Mouse (Mus musculus): ENCODE measurements at regions not wholly inside any gene's neighbourhood (a gene's known extent, or its start where the extent isn't known, plus 50 kb on each side); places are given as distances from the start of the nearest gene placed in this dataset.

- DNase-seq = no peak
Measured at GRCm38 (mm10) chr1:169142216-169142615, 389.0 kb downstream of the Nuf2 start.

GRCm38 (mm10) chr1:169140056-169140455, 391.2 kb downstream of the Nuf2 start:
- DNase-seq = no peak

- DNase-seq = no peak
Measured at GRCm38 (mm10) chr1:169139507-169139906, 391.8 kb downstream of the Nuf2 start.

GRCm38 (mm10) chr1:169139184-169139486, 392.1 kb downstream of the Nuf2 start:
- DNase-seq = no peak

GRCm38 (mm10) chr1:169138404-169139183, 392.7 kb downstream of the Nuf2 start:
- no peak for DNase-seq

GRCm38 (mm10) chr1:169135542-169135941, 395.7 kb downstream of the Nuf2 start:
- DNase-seq = no peak

- no peak for DNase-seq
Measured at GRCm38 (mm10) chr1:169103669-169104068, 427.6 kb downstream of the Nuf2 start.

- DNase-seq = no peak
Measured at GRCm38 (mm10) chr1:169103113-169103512, 428.2 kb downstream of the Nuf2 start.

GRCm38 (mm10) chr1:169099221-169099620, 432.0 kb downstream of the Nuf2 start:
- no peak for DNase-seq

GRCm38 (mm10) chr1:169096737-169097136, 434.5 kb downstream of the Nuf2 start:
- DNase-seq = no peak

- peak; percentile 17 for DNase-seq
Measured at GRCm38 (mm10) chr1:169093602-169094354, 437.5 kb downstream of the Nuf2 start.

GRCm38 (mm10) chr1:169086032-169086431, 445.2 kb downstream of the Nuf2 start:
- no peak for DNase-seq

GRCm38 (mm10) chr1:169080686-169081085, 450.6 kb downstream of the Nuf2 start:
- DNase-seq = no peak

- DNase-seq = no peak
Measured at GRCm38 (mm10) chr1:169077228-169077627, 454.0 kb downstream of the Nuf2 start.

GRCm38 (mm10) chr1:169076006-169076405, 455.3 kb downstream of the Nuf2 start:
- DNase-seq = no peak

GRCm38 (mm10) chr1:169071366-169071765, 459.9 kb downstream of the Nuf2 start:
- no peak for DNase-seq

GRCm38 (mm10) chr1:169069647-169070046, 461.6 kb downstream of the Nuf2 start:
- no peak for DNase-seq

GRCm38 (mm10) chr1:169066795-169067194, 464.5 kb downstream of the Nuf2 start:
- no peak for DNase-seq

GRCm38 (mm10) chr1:169060627-169061026, 470.6 kb downstream of the Nuf2 start:
- no peak for DNase-seq

- no peak for DNase-seq
Measured at GRCm38 (mm10) chr1:169060145-169060544, 471.1 kb downstream of the Nuf2 start.

GRCm38 (mm10) chr1:169051863-169052257, 479.4 kb downstream of the Nuf2 start:
- no peak for DNase-seq

- DNase-seq = no peak
Measured at GRCm38 (mm10) chr1:169051085-169051862, 480.0 kb downstream of the Nuf2 start.

GRCm38 (mm10) chr1:169049846-169050245, 481.4 kb downstream of the Nuf2 start:
- no peak for DNase-seq
